Mouse (Mus musculus): Measurements from ENCODE around the gene Taar8b. TPM values are rescaled to one million over a fixed set of nuclear protein-coding genes. Genes with fewer than 3 reads are reported as not detected.
"Not testable (repeated sequence)": the region's sequence is repeated elsewhere in the genome, so short reads cannot be mapped to it uniquely, and the experiment has no call there.

Taar8b gene
- total RNA-seq, 2 experiments from 2014 or later = not detected

GRCm38 (mm10) chr10:24087168-24087567 lies 4.9 kb downstream of the Taar8b start:
- DNase-seq (ENCODE audit: extremely low spot score in 1 of 2, low spot score in 2 of 2) = no peak

GRCm38 (mm10) chr10:24086555-24086954 lies 5.5 kb downstream of the Taar8b start:
- intact Hi-C loops (cut with DNase I) = no loop called here
- DNase-seq (ENCODE audit: extremely low spot score in 1 of 2, low spot score in 2 of 2) = no peak
- no peak overlapping the region for H3K27ac ChIP-seq
- H3K4me3 ChIP-seq = no peak overlapping the region
- no peak for TF ChIP-seq CTCF (IDR thresholded peaks at IDR 0.05)

More at GRCm38 (mm10) chr10:24087168-24087567, 4.9 kb downstream of the Taar8b start:
- TF ChIP-seq CTCF (IDR thresholded peaks at IDR 0.05) = no peak
- Histone ChIP-seq H3K27ac (no peak overlapping the region), H3K4me3 (no peak overlapping the region)
- intact Hi-C loops (cut with DNase I) = no loop called here

DNA sequence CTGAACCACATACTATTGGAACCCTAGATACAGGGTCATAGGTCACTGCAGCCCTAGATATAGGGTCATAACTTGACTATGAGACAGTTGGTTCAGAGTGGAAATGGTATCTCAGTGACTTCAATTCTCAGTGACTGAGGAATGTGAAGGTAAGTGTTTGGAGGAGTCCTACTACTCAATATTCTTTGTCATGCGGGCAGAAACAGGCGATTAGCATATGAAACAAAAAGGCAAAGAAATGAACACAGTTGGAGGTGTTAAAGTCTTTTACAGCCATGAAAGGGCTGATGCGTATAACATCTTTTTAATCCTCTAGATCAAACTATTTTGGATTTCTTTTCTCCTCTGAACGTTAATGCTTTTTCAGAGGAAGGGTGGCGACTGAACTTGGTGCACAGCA lies 6.2 kb downstream of the Taar8b start:
- no peak for DNase-seq (ENCODE audit: extremely low spot score in 1 of 2, low spot score in 2 of 2)
- no peak overlapping the region for H3K27ac ChIP-seq
- TF ChIP-seq CTCF (IDR thresholded peaks at IDR 0.05) = no peak
- intact Hi-C loops (cut with DNase I) = no loop called here
- H3K4me3 ChIP-seq = no peak overlapping the region

DNA sequence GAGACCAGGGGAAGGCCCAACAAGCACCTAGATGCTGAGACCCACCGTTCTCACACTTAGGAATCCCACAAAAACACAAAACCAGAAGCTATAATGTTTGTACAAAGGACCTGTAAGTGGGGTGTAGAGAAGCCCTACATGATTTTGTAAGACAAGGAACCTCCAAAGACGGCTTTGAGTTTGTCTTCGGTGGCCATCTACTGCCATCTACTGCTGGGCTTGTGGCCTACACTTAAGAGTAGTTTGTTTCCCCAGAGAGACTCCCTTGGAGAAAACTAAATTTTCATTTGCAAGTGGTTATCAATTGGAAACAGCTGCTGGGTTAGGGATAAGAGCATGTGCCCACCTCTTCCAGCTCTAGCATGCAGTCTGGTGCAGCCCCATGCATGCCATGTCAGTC lies 11.9 kb downstream of the Taar8b start:
- intact Hi-C loops (cut with DNase I) = loop anchor here (1.0 kb wide), 2 partner anchors 101 to 265 kb away; no protein-coding TSS in a partner anchor
- peak; percentile 74 for TF ChIP-seq CTCF (IDR thresholded peaks at IDR 0.05)
- Histone ChIP-seq H3K27ac (no peak overlapping the region), H3K4me3 (no peak overlapping the region)
- peak; percentile 17 to 46 for DNase-seq (ENCODE audit: extremely low spot score in 1 of 2, low spot score in 2 of 2)

DNA sequence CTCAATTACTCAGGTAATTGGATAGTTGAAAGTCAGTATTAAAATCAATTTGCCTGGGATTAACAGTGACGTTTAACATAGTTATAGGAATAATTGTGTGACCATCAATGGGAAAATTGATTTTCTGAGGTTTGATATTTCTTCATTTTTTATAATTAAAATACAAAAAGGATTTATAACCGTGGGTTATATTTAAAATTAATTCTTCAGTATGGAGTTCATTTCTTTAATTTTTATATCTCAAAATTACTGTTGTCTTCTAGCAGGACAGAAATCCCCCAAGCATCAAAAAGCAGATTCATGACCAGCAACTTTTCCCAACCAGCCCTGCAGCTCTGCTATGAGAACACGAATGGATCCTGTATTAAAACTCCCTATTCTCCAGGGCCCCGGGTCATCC lies 15.9 kb downstream of the Taar8b start, which contains the start of gene Taar8a:
TSS of gene Taar8a (plus strand) at position 301 of the 400 bp plus-strand sequence.
- H3K4me3 ChIP-seq; H3K27ac ChIP-seq; DNase-seq (ENCODE audit: extremely low spot score in 1 of 2, low spot score in 2 of 2); intact Hi-C loops (cut with DNase I): not testable (repeated sequence)

GRCm38 (mm10) chr10:24074751-24075150 lies 17.3 kb downstream of the Taar8b start:
- H3K4me3 ChIP-seq; intact Hi-C loops (cut with DNase I); DNase-seq (ENCODE audit: extremely low spot score in 1 of 2, low spot score in 2 of 2); H3K27ac ChIP-seq: not testable (repeated sequence)

- DNase-seq (ENCODE audit: extremely low spot score in 1 of 2, low spot score in 2 of 2) = no peak
- Histone ChIP-seq H3K4me3 (no peak overlapping the region), H3K27ac (no peak overlapping the region)
- intact Hi-C loops (cut with DNase I) = no loop called here
- TF ChIP-seq CTCF (IDR thresholded peaks at IDR 0.05) = no peak
Observed at GRCm38 (mm10) chr10:24058986-24059385, 33.1 kb downstream of the Taar8b start.

DNA sequence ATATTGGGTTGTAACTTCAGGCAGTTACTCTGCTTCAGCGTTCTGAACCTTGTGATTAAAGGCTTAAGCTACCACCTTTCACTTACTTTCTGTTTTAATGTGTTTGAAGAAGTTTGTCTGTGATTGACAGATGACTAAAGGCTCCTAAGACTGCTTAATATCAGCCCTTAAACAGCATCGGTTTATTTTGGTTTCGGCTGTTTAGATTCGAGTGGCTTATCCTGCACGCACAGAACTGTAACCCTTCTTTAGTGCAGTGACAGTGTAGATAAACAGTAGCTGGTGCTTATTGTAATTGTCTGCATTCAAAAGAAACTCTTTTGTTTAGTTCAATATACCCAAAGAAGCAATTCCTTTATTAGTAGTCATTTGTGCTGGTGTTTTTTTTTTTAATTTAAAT lies 40.1 kb downstream of the Taar8b start:
- intact Hi-C loops (cut with DNase I) = no loop called here
- no peak overlapping the region for H3K27ac ChIP-seq
- TF ChIP-seq CTCF (IDR thresholded peaks at IDR 0.05) = no peak
- no peak overlapping the region for H3K4me3 ChIP-seq
- DNase-seq (ENCODE audit: extremely low spot score in 1 of 2, low spot score in 2 of 2) = no peak

GRCm38 (mm10) chr10:24049210-24049609 lies 42.9 kb downstream of the Taar8b start, which contains the start of gene Taar7f:
TSS of gene Taar7f (plus strand) at chr10:24049510.
- TF ChIP-seq CTCF (IDR thresholded peaks at IDR 0.05) = no peak
- no peak for DNase-seq (ENCODE audit: extremely low spot score in 1 of 2, low spot score in 2 of 2)
- intact Hi-C loops (cut with DNase I) = no loop called here
- Histone ChIP-seq H3K27ac (no peak within 1 kb of the TSS), H3K4me3 (no peak within 1 kb of the TSS)

Other genes starting within 250 kb of the Taar8b start
- gene Vnn3, start 240.8 kb downstream of the Taar8b start, total RNA-seq (2021) = not detected
- under 1 TPM in 1 of 2 experiments, not detected in 1; 0.14 TPM for gene Vnn1, start 197.6 kb downstream of the Taar8b start, total RNA-seq (2021)
- gene Taar1, start 171.9 kb downstream of the Taar8b start, total RNA-seq (2021) = not detected
- not detected for gene Taar2, start 153.7 kb downstream of the Taar8b start, total RNA-seq (2021)
- gene Taar3, start 142.7 kb downstream of the Taar8b start, total RNA-seq (2021) = not detected
- gene Taar4, start 131.8 kb downstream of the Taar8b start, total RNA-seq (2021) = not detected
- gene Taar5, start 121.6 kb downstream of the Taar8b start, total RNA-seq (2021) = not detected
- not detected for gene Taar6, start 106.6 kb downstream of the Taar8b start, total RNA-seq (2021)
- gene Taar7a, start 98.8 kb downstream of the Taar8b start, total RNA-seq (2021) = not detected
- gene Taar7b, start 92.4 kb downstream of the Taar8b start, total RNA-seq (2021) = not detected
- not detected for gene Taar7d, start 65.1 kb downstream of the Taar8b start, total RNA-seq (2021)
- gene Taar7e, start 54.7 kb downstream of the Taar8b start, total RNA-seq (2021) = not detected
- gene Taar7f, start 42.8 kb downstream of the Taar8b start, total RNA-seq (2021) = not detected
- gene Taar8a, start 15.8 kb downstream of the Taar8b start, total RNA-seq (2021) = not detected
- gene Taar8c, start 9.6 kb upstream of the Taar8b start, total RNA-seq (2021) = not detected
- gene Taar9, start 17.2 kb upstream of the Taar8b start, total RNA-seq (2021) = not detected
- gene Stx7, start 57.0 kb upstream of the Taar8b start, total RNA-seq (2021) = 100 to 1,000 TPM; 136 to 144 TPM
- gene Moxd1, start 131.2 kb upstream of the Taar8b start, total RNA-seq (2021) = 1 to 10 TPM; 7.7 to 9.8 TPM